Mouse (Mus musculus) midbrain, embryonic 11.5 days (tissue): ENCODE results near the gene Mapk8ip2. TPM values are rescaled to one million over a fixed set of nuclear protein-coding genes. Genes with fewer than 3 reads are reported as not detected.

ENCODE experiments used
- ATAC-seq: fragments of 200-750 bp; cut with Nextera tagmentation; 2 replicates; pipeline ENCODE4 v1.8.0; 2017; ENCODE audit warnings: moderate TSS enrichment, moderate library complexity; ENCODE audit not compliant: low FRiP score
- DNase-seq: peaks from one replicate; pipeline ENCODE4 v3.0.0; 2015; ENCODE audit warnings: low spot score; ENCODE audit errors: missing footprints
- H3K27ac ChIP-seq: fragments of 300-500 bp; sonication (generic); 2 replicates; pipeline ENCODE4 v1.5.1; 2014; ENCODE audit warnings: low read depth, low read length
- H3K27me3 ChIP-seq: fragments of 300-500 bp; sonication (generic); 2 replicates; pipeline ENCODE4 v1.6.1; 2014; ENCODE audit warnings: mild to moderate bottlenecking, low read length, moderate library complexity, mixed read lengths; ENCODE audit not compliant: control insufficient read depth, insufficient read depth
- H3K36me3 ChIP-seq: fragments of 300-500 bp; sonication (generic); 2 replicates; pipeline ENCODE4 v1.6.1; 2014; ENCODE audit warnings: mild to moderate bottlenecking, low read length, moderate library complexity, mixed read lengths; ENCODE audit not compliant: control insufficient read depth, insufficient read depth
- H3K4me1 ChIP-seq: fragments of 300-500 bp; sonication (generic); 2 replicates; pipeline ENCODE4 v1.6.1; 2014; ENCODE audit warnings: low read length; ENCODE audit not compliant: control insufficient read depth, insufficient read depth
- H3K4me2 ChIP-seq: fragments of 300-500 bp; sonication (generic); 2 replicates; pipeline ENCODE4 v1.6.1; 2014; ENCODE audit warnings: mild to moderate bottlenecking, moderate library complexity
- H3K4me3 ChIP-seq: fragments of 300-500 bp; sonication (generic); 2 replicates; pipeline ENCODE4 v1.5.1; 2014; ENCODE audit warnings: low read depth, low read length
- H3K9ac ChIP-seq: fragments of 300-500 bp; sonication (generic); 2 replicates; pipeline ENCODE4 v1.6.1; 2014; ENCODE audit warnings: low read length
- H3K9me3 ChIP-seq: fragments of 300-500 bp; sonication (generic); 2 replicates; pipeline ENCODE4 v1.6.1; 2016; ENCODE audit warnings: low read length; ENCODE audit not compliant: control insufficient read depth
- WGBS: fragments of 180-500 bp; shearing (Covaris S2); extraction: QIAGEN DNeasy Blood & Tissue Kit; methylation state at CpG from one replicate; pipeline ENCODE4 v1.1.7; 2014; 5-methylcytosine and 5-hydroxymethylcytosine counted together
- polyA plus RNA-seq: library from polyadenylated mRNA; unstranded; fragments of >200 nt; fragmentation: Nextera tagmentation; extraction: Ambion mirVana; gene quantifications from 2 replicates; pipeline ENCODE4 v1.2.1, GENCODE M21; 2014

Mapk8ip2 gene
- polyA plus RNA-seq, 1 experiment from 2014 or later, result 23.6 TPM

DNA sequence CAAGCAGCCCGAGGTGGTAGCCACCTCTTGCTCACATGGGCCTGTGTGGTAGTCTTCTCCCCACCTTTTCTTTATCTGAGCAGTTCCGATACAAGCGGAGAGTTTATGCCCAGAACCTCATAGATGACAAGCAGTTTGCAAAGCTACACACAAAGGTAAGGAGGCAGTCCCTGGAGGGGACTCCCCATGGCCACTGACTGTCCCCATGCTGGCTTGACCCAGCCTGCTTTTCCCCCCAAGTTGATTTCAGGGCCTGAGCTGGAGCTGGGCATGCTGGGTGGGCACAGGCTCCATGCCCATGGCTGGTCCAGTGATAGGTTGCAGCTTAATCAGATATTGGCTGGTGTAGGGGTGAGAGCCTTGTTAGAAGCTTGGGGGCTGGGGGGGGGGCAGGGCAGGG, 47.6 kb downstream of the Mapk8ip2 start:
- no peaks in the 10 kb centered on the region for H3K36me3 ChIP-seq
- H3K9me3 ChIP-seq, result no peaks in the 10 kb centered on the region
- no peak overlapping the region for H3K4me2 ChIP-seq
- ATAC-seq (no peak), DNase-seq (no peak)
- no peak overlapping the region for H3K4me3 ChIP-seq
- no peak overlapping the region for H3K9ac ChIP-seq
- peaks cover 19% of the 10 kb centered on the region for H3K27me3 ChIP-seq
- no peak overlapping the region for H3K27ac ChIP-seq
- WGBS, result 88% methylated on average over 3 of the region's 3 CpGs
- H3K4me1 ChIP-seq, result peaks cover 13% of the 10 kb centered on the region

DNA sequence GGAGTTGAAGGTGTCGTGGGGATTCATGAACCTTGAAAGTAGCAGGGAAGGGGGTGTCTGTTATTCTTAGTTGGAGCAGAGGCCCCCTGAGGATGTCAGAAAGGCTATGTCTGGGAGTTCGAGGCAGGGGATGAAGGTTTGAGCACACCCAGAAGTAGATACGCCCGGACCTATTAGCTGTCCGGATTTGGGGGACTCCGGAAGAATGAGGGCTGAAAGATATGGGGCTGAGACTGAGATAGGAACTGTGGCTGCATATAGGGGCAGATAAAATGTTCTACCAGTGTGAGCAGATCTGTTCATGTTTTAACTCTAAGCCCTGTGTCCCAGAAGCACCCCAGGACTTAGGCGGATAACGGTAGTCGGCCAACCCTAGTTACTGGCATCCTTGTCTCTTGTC, 51.1 kb downstream of the Mapk8ip2 start:
- H3K4me2 ChIP-seq, result no peak overlapping the region
- no peak for ATAC-seq

DNA sequence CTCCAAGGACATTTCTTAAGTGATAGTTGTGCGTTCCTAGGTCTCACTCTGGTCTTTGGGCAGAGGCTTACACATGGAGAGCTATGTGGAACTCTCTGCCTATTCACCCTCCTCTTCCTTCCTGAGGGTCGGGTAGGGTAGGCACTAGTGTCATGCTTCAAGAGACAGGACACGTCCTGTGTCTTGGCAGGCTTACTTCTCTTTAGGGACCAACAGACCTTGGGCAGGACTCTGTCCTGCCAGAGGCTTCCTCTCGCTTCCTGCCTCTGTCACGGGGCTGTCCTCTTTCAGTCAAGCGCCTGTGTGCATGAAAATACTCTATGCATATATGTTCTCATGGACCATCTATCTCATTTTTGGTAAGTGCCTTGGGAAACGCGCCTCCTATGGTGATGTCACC, 54.0 kb downstream of the Mapk8ip2 start:
- H3K36me3 ChIP-seq, result no peaks in the 10 kb centered on the region
- DNase-seq (no peak), ATAC-seq (no peak)
- H3K27me3 ChIP-seq, result no peaks in the 10 kb centered on the region
- no peak overlapping the region for H3K27ac ChIP-seq
- no peak overlapping the region for H3K4me3 ChIP-seq
- 93% methylated on average over 8 of the region's 8 CpGs for WGBS
- H3K4me1 ChIP-seq, result no peaks in the 10 kb centered on the region
- no peak overlapping the region for H3K4me2 ChIP-seq
- H3K9me3 ChIP-seq, result no peaks in the 10 kb centered on the region
- no peak overlapping the region for H3K9ac ChIP-seq

More for the DNA sequence above, 51.1 kb downstream of the Mapk8ip2 start:
- 94% methylated on average over 9 of the region's 9 CpGs for WGBS
- Histone ChIP-seq H3K36me3 (no peaks in the 10 kb centered on the region), H3K27ac (no peak overlapping the region), H3K9me3 (no peaks in the 10 kb centered on the region), H3K9ac (no peak overlapping the region), H3K27me3 (peaks cover 6% of the 10 kb centered on the region), H3K4me1 (no peaks in the 10 kb centered on the region), H3K4me3 (no peak overlapping the region)
- no peak for DNase-seq

- H3K4me2 ChIP-seq, result no peak overlapping the region
- no peaks in the 10 kb centered on the region for H3K27me3 ChIP-seq
- no peak overlapping the region for H3K9ac ChIP-seq
- no peaks in the 10 kb centered on the region for H3K9me3 ChIP-seq
- DNase-seq (no peak), ATAC-seq (no peak)
- no peaks in the 10 kb centered on the region for H3K4me1 ChIP-seq
- H3K4me3 ChIP-seq, result no peak overlapping the region
- WGBS, result 81% methylated on average over 4 of the region's 4 CpGs
- H3K27ac ChIP-seq, result no peak overlapping the region
- no peaks in the 10 kb centered on the region for H3K36me3 ChIP-seq
Measured at GRCm38 (mm10) chr15:89512679-89513078, 59.0 kb downstream of the Mapk8ip2 start.

Other genes with a start within 250 kb of the Mapk8ip2 start
- gene Ppp6r2, start 242.4 kb upstream of the Mapk8ip2 start, polyA plus RNA-seq, result 35.9 and 40.0 TPM in 2 replicates
- gene Sbf1, start 138.6 kb upstream of the Mapk8ip2 start, polyA plus RNA-seq, result 48.1 and 53.3 TPM in 2 replicates
- 0.12 TPM in 1 of 2 replicates, not detected in the other for gene Adm2, start 131.2 kb upstream of the Mapk8ip2 start, polyA plus RNA-seq
- not detected in 2 replicates for gene Miox, start 119.5 kb upstream of the Mapk8ip2 start, polyA plus RNA-seq
- gene Lmf2, start 98.3 kb upstream of the Mapk8ip2 start, polyA plus RNA-seq, result 29.8 and 31.8 TPM in 2 replicates
- 155 and 168 TPM in 2 replicates for gene Ncaph2, start 98.2 kb upstream of the Mapk8ip2 start, polyA plus RNA-seq
- 5.8 and 6.0 TPM in 2 replicates for gene Sco2, start 80.1 kb upstream of the Mapk8ip2 start, polyA plus RNA-seq
- gene Tymp, start 76.9 kb upstream of the Mapk8ip2 start, polyA plus RNA-seq, result 1.2 and 1.9 TPM in 2 replicates
- 0.26 and 0.64 TPM in 2 replicates for gene Odf3b, start 74.6 kb upstream of the Mapk8ip2 start, polyA plus RNA-seq
- gene Klhdc7b, start 69.0 kb upstream of the Mapk8ip2 start, polyA plus RNA-seq, result not detected in 2 replicates
- not detected in 2 replicates for gene Syce3, start 43.4 kb upstream of the Mapk8ip2 start, polyA plus RNA-seq
- 0.93 and 1.1 TPM in 2 replicates for gene Cpt1b, start 28.1 kb upstream of the Mapk8ip2 start, polyA plus RNA-seq
- gene C730034F03Rik, start 24.3 kb upstream of the Mapk8ip2 start, polyA plus RNA-seq, result 1.9 and 2.4 TPM in 2 replicates
- not detected in 2 replicates for gene Gm44502, start 24.2 kb upstream of the Mapk8ip2 start, polyA plus RNA-seq
- gene Chkb, start 24.0 kb upstream of the Mapk8ip2 start, polyA plus RNA-seq, result 48.3 and 49.6 TPM in 2 replicates
- gene Arsa, start 23.5 kb downstream of the Mapk8ip2 start, polyA plus RNA-seq, result 7.4 and 9.4 TPM in 2 replicates
- gene Shank3, start 45.7 kb downstream of the Mapk8ip2 start, polyA plus RNA-seq, result 2.2 TPM in 2 replicates
- gene Acr, start 114.4 kb downstream of the Mapk8ip2 start, polyA plus RNA-seq, result 0.42 and 0.43 TPM in 2 replicates
- 84.3 and 87.3 TPM in 2 replicates for gene Rabl2, start 138.0 kb downstream of the Mapk8ip2 start, polyA plus RNA-seq